Mouse (Mus musculus) NIH3T3 (cell line): ENCODE data around the gene Lyz2.
"Not testable (repeated sequence)": the region's sequence is repeated elsewhere in the genome, so short reads cannot be mapped to it uniquely, and the experiment has no call there.

Experiments
- DNase-seq: peaks from one replicate; pipeline ENCODE4 v3.0.0-alpha.2; 2012; ENCODE audit warnings: low read depth

Lyz2 gene

GRCm38 (mm10) chr10:117282049-117282448 lies at the start of gene Lyz2:
TSS of gene Lyz2 (minus strand) at chr10:117282321.
- no peak for DNase-seq

GRCm38 (mm10) chr10:117330521-117330920 lies 48.4 kb upstream of the Lyz2 start:
- DNase-seq: peak; percentile 42

GRCm38 (mm10) chr10:117323782-117324181 lies 41.7 kb upstream of the Lyz2 start:
- DNase-seq: no peak

- no peak for DNase-seq
Measured at GRCm38 (mm10) chr10:117322630-117323029, 40.5 kb upstream of the Lyz2 start.

- no peak for DNase-seq
Measured at GRCm38 (mm10) chr10:117320571-117320981, 38.5 kb upstream of the Lyz2 start.

- no peak for DNase-seq
Measured at GRCm38 (mm10) chr10:117316391-117316790, 34.3 kb upstream of the Lyz2 start.

GRCm38 (mm10) chr10:117313133-117313532 lies 31.0 kb upstream of the Lyz2 start:
- DNase-seq: no peak

- DNase-seq: no peak
Measured at GRCm38 (mm10) chr10:117312168-117312567, 30.0 kb upstream of the Lyz2 start.

- no peak for DNase-seq
Measured at GRCm38 (mm10) chr10:117304371-117304770, 22.2 kb upstream of the Lyz2 start.

GRCm38 (mm10) chr10:117301688-117302087 lies 19.6 kb upstream of the Lyz2 start:
- no peak for DNase-seq

GRCm38 (mm10) chr10:117299901-117300520 lies 17.9 kb upstream of the Lyz2 start:
- DNase-seq: no peak

GRCm38 (mm10) chr10:117299106-117299505 lies 17.0 kb upstream of the Lyz2 start:
- no peak for DNase-seq

- no peak for DNase-seq
Measured at GRCm38 (mm10) chr10:117298336-117298735, 16.2 kb upstream of the Lyz2 start.

- no peak for DNase-seq
Measured at GRCm38 (mm10) chr10:117292671-117293070, 10.6 kb upstream of the Lyz2 start, which contains the start of gene Lyz1. TSS of gene Lyz1 (minus strand) at chr10:117292868.

GRCm38 (mm10) chr10:117290936-117291335 lies 8.8 kb upstream of the Lyz2 start:
- DNase-seq: not testable (repeated sequence)

GRCm38 (mm10) chr10:117290046-117290870 lies 8.1 kb upstream of the Lyz2 start:
- DNase-seq: no peak

GRCm38 (mm10) chr10:117289034-117289505 lies 6.9 kb upstream of the Lyz2 start:
- DNase-seq: not testable (repeated sequence)

GRCm38 (mm10) chr10:117288197-117289033 lies 6.3 kb upstream of the Lyz2 start:
- no peak for DNase-seq

GRCm38 (mm10) chr10:117287226-117287850 lies 5.2 kb upstream of the Lyz2 start:
- no peak for DNase-seq

- no peak for DNase-seq
Measured at GRCm38 (mm10) chr10:117286366-117286970, 4.3 kb upstream of the Lyz2 start.

GRCm38 (mm10) chr10:117285584-117285983 lies 3.5 kb upstream of the Lyz2 start:
- DNase-seq: not testable (repeated sequence)
